Mouse (Mus musculus): ENCODE measurements around the gene Etfbkmt. TPM values are rescaled to one million over a fixed set of nuclear protein-coding genes. Genes with fewer than 3 reads are reported as not detected.

Etfbkmt gene
- polyA plus RNA-seq (2015; fragmentation: Nextera tagmentation; extraction: Ambion mirVana), result 14.5 and 14.7 TPM in 2 replicates

DNA sequence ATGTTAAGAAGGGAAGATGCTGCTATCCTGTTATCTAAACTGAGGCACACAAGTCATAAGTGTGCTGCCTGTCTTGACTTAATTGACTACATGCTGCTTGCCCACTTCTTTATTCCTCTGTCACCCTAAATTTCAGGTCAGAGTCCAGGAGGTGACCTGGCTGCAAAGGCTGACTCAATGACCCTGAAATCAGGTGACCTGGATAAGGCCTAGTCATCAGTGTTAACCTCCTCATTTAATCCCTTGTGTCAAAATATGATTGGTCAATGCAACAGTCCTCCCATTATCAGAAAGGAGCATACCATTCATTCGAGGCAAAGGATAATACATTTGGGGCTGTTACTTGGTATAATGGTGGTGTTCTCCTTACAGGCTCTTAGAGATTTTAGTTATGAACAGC is at the start of gene Etfbkmt:
Gene Etfbkmt, plus strand, starts transcription at position 379 of the 400 bp plus-strand sequence.

GRCm38 (mm10) chr6:149101076-149101942 is 38.3 kb upstream of the Etfbkmt start, which contains the start of gene Dennd5b:
Gene Dennd5b, minus strand, starts transcription at chr6:149101680.

GRCm38 (mm10) chr6:149129870-149130269 is 9.8 kb upstream of the Etfbkmt start, which contains the start of gene Gm10203:
Gene Gm10203, plus strand, starts transcription at chr6:149130170.

DNA sequence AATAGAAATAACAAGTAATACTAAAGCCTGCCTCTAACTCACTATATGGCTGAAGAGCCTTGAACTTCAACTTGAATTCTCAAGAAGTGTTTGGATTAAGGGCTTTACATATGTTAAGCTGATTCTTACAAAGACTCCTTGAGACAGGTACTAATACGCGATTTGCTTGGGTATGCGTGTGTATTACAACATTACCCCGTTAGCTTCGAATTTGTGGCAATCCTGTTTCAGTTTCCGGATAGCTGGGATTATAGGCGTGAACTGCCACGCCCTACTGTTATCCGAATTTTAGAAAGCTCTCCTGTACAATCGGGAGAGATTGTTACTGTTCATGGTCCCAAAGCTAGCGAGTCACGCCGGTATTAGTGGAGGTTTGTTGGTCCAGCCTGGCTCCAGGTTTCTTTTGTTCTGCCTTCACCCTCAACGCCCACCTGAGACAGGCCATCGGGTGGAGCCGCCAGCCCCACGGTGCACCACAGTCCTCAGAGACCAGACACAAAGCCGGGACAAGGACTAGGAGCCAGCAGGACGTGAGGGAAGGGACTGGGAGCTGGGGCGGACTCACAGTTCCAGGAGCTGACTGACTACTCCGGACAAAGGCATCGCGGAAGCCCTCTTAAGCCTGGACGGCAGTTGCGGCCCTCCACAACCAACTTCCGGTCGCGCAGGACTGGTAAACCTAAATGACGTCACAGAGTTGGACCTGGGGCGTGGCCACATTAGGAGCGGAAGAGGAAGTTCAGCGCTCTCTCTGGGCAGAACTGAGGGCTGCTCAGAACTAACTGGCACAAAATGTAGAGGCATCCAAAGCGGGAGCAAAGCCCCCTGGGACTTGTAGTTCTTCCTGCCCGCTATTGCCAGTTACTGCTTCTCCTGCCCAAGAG is 48.6 kb downstream of the Etfbkmt start, which contains the start of gene Amn1:
Gene Amn1, minus strand, starts transcription at position 672 of the 884 bp plus-strand sequence.

Other genes starting within 250 kb of the Etfbkmt start
- gene Caprin2, start 243.6 kb upstream of the Etfbkmt start, polyA plus RNA-seq (2015; fragmentation: Nextera tagmentation; extraction: Ambion mirVana), result 7.1 and 7.3 TPM in 2 replicates
- gene Sinhcaf, start 193.4 kb upstream of the Etfbkmt start, polyA plus RNA-seq (2015; fragmentation: Nextera tagmentation; extraction: Ambion mirVana), result 9.1 and 11.4 TPM in 2 replicates
- 2.9 and 3.6 TPM in 2 replicates for gene Dennd5b, start 38.2 kb upstream of the Etfbkmt start, polyA plus RNA-seq (2015; fragmentation: Nextera tagmentation; extraction: Ambion mirVana)
- not detected in 2 replicates for gene Gm10203, start 9.7 kb upstream of the Etfbkmt start, polyA plus RNA-seq (2015; fragmentation: Nextera tagmentation; extraction: Ambion mirVana)
- 19.1 and 21.1 TPM in 2 replicates for gene Amn1, start 48.9 kb downstream of the Etfbkmt start, polyA plus RNA-seq (2015; fragmentation: Nextera tagmentation; extraction: Ambion mirVana)
- 27.3 and 30.9 TPM in 2 replicates for gene Resf1, start 169.6 kb downstream of the Etfbkmt start, polyA plus RNA-seq (2015; fragmentation: Nextera tagmentation; extraction: Ambion mirVana)